Mouse (Mus musculus) layer of hippocampus, adult 2 months (tissue): ENCODE results near the gene Aldh1a3. TPM values are rescaled to one million over a fixed set of nuclear protein-coding genes. Genes with fewer than 3 reads are reported as not detected.

Experiments
- DNase-seq, 2 experiments: peaks; one replicate each; pipeline ENCODE4 v3.0.0; 2022; ENCODE audit warnings: low spot score in 2 of 2
- H3K27ac ChIP-seq: fragments of 200-600 bp; 2 replicates; pipeline ENCODE4 v1.8.1; 2022
- H3K4me3 ChIP-seq: fragments of 200-600 bp; 2 replicates; pipeline ENCODE4 v1.8.1; 2022; ENCODE audit warnings: mild to moderate bottlenecking
- CTCF ChIP-seq: fragments of 200-600 bp; conservative IDR thresholded peaks from 2 replicates; pipeline ENCODE4 v1.8.1; 2022; ENCODE audit warnings: antibody characterized with exemption, mild to moderate bottlenecking, moderate library complexity
- total RNA-seq, 2 experiments: library from RNA; stranded (reverse); gene quantifications; 2 replicates each; pipeline ENCODE4 v1.2.3; 2021

The Aldh1a3 gene
- total RNA-seq, 2 experiments from 2014 or later = 0.83 to 1.5 TPM

GRCm38 (mm10) chr7:66384891-66385290, 42.4 kb downstream of the Aldh1a3 start:
- DNase-seq = no peak
- Histone ChIP-seq H3K4me3 (no peak overlapping the region), H3K27ac (no peak overlapping the region)
- TF ChIP-seq CTCF = no peak

- TF ChIP-seq CTCF = no peak
- DNase-seq = no peak
- no peak overlapping the region for H3K4me3 ChIP-seq
- no peak overlapping the region for H3K27ac ChIP-seq
Measured at GRCm38 (mm10) chr7:66384213-66384612, 43.1 kb downstream of the Aldh1a3 start.

GRCm38 (mm10) chr7:66376560-66376959, 50.8 kb downstream of the Aldh1a3 start:
- no peak for DNase-seq
- H3K4me3 ChIP-seq = no peak overlapping the region
- TF ChIP-seq CTCF = no peak
- H3K27ac ChIP-seq = no peak overlapping the region

GRCm38 (mm10) chr7:66375736-66376135, 51.6 kb downstream of the Aldh1a3 start:
- no peak for TF ChIP-seq CTCF
- H3K27ac ChIP-seq = no peak overlapping the region

GRCm38 (mm10) chr7:66373391-66373790, 53.9 kb downstream of the Aldh1a3 start:
- no peak for DNase-seq
- H3K4me3 ChIP-seq = no peak overlapping the region
- no peak for TF ChIP-seq CTCF
- no peak overlapping the region for H3K27ac ChIP-seq

More at GRCm38 (mm10) chr7:66375736-66376135, 51.6 kb downstream of the Aldh1a3 start:
- DNase-seq = no peak
- H3K4me3 ChIP-seq = no peak overlapping the region

- no peak overlapping the region for H3K4me3 ChIP-seq
- no peak overlapping the region for H3K27ac ChIP-seq
- no peak for TF ChIP-seq CTCF
- DNase-seq = no peak
Measured at GRCm38 (mm10) chr7:66370970-66371369, 56.3 kb downstream of the Aldh1a3 start.

GRCm38 (mm10) chr7:66369934-66370445, 57.3 kb downstream of the Aldh1a3 start:
- no peak for DNase-seq
- no peak for TF ChIP-seq CTCF

GRCm38 (mm10) chr7:66369071-66369933, 58.0 kb downstream of the Aldh1a3 start:
- no peak overlapping the region for H3K4me3 ChIP-seq
- no peak for TF ChIP-seq CTCF
- H3K27ac ChIP-seq = no peak overlapping the region
- DNase-seq = no peak

More at GRCm38 (mm10) chr7:66369934-66370445, 57.3 kb downstream of the Aldh1a3 start:
- no peak overlapping the region for H3K4me3 ChIP-seq
- no peak overlapping the region for H3K27ac ChIP-seq

GRCm38 (mm10) chr7:66365904-66366303, 61.4 kb downstream of the Aldh1a3 start, which contains the start of gene Gm10974:
Gene Gm10974, plus strand, starts transcription at chr7:66365905.
- H3K4me3 ChIP-seq = no peak within 1 kb of the TSS
- no peak within 1 kb of the TSS for H3K27ac ChIP-seq
- TF ChIP-seq CTCF = no peak
- no peak for DNase-seq

- no peak for DNase-seq
- no peak for TF ChIP-seq CTCF
- Histone ChIP-seq H3K4me3 (no peak overlapping the region), H3K27ac (no peak overlapping the region)
Measured at GRCm38 (mm10) chr7:66365411-66365810, 61.9 kb downstream of the Aldh1a3 start.

- no peak for TF ChIP-seq CTCF
- H3K27ac ChIP-seq = no peak overlapping the region
- H3K4me3 ChIP-seq = no peak overlapping the region
- DNase-seq = no peak
Measured at GRCm38 (mm10) chr7:66364491-66364890, 62.8 kb downstream of the Aldh1a3 start.

GRCm38 (mm10) chr7:66359044-66359443, 68.3 kb downstream of the Aldh1a3 start:
- Histone ChIP-seq H3K4me3 (no peak overlapping the region), H3K27ac (no peak overlapping the region)
- DNase-seq = no peak
- no peak for TF ChIP-seq CTCF

GRCm38 (mm10) chr7:66358461-66358860, 68.9 kb downstream of the Aldh1a3 start:
- DNase-seq = no peak
- H3K27ac ChIP-seq = no peak overlapping the region
- H3K4me3 ChIP-seq = no peak overlapping the region
- no peak for TF ChIP-seq CTCF
